Mouse (Mus musculus) megakaryocyte, embryonic 14.5 days (primary cell): ENCODE data around the gene Dnajb2. TPM values are rescaled to one million over a fixed set of nuclear protein-coding genes. Genes with fewer than 3 reads are reported as not detected.

Experiments
- H3K27me3 ChIP-seq: replicated peaks from 2 replicates; pipeline ENCODE3; 2012; ENCODE audit warnings: inconsistent platforms
- H3K36me3 ChIP-seq: replicated peaks from 2 replicates; pipeline ENCODE3; 2012; ENCODE audit warnings: low read length, inconsistent platforms, mixed read lengths
- H3K4me1 ChIP-seq: 2 replicates; pipeline ENCODE4 v1.6.1; 2012; ENCODE audit warnings: inconsistent platforms
- H3K4me3 ChIP-seq: replicated peaks from 2 replicates; pipeline ENCODE3; 2012; ENCODE audit warnings: moderate library complexity, mild to moderate bottlenecking, inconsistent platforms
- H3K9me3 ChIP-seq: 2 replicates; pipeline ENCODE4 v1.6.1; 2012; ENCODE audit warnings: inconsistent platforms
- FLI1 ChIP-seq: IDR thresholded peaks from 2 replicates; pipeline ENCODE4 v1.6.1; 2012; ENCODE audit warnings: low read length, inconsistent platforms, mixed read lengths
- GATA1 ChIP-seq: IDR thresholded peaks from 3 replicates; pipeline ENCODE4 v1.6.1; 2012; ENCODE audit warnings: mixed read lengths, low read length, inconsistent platforms, borderline replicate concordance
- polyA plus RNA-seq: library from polyadenylated mRNA; stranded (reverse); fragments of >175 nt; gene quantifications from 2 replicates; pipeline ENCODE4 v1.2.3, GENCODE M21; 2012; ENCODE audit warnings: low replicate concordance; ENCODE audit not compliant: insufficient read depth

Dnajb2 gene
- polyA plus RNA-seq, 1 experiment, result 97.0 TPM

DNA sequence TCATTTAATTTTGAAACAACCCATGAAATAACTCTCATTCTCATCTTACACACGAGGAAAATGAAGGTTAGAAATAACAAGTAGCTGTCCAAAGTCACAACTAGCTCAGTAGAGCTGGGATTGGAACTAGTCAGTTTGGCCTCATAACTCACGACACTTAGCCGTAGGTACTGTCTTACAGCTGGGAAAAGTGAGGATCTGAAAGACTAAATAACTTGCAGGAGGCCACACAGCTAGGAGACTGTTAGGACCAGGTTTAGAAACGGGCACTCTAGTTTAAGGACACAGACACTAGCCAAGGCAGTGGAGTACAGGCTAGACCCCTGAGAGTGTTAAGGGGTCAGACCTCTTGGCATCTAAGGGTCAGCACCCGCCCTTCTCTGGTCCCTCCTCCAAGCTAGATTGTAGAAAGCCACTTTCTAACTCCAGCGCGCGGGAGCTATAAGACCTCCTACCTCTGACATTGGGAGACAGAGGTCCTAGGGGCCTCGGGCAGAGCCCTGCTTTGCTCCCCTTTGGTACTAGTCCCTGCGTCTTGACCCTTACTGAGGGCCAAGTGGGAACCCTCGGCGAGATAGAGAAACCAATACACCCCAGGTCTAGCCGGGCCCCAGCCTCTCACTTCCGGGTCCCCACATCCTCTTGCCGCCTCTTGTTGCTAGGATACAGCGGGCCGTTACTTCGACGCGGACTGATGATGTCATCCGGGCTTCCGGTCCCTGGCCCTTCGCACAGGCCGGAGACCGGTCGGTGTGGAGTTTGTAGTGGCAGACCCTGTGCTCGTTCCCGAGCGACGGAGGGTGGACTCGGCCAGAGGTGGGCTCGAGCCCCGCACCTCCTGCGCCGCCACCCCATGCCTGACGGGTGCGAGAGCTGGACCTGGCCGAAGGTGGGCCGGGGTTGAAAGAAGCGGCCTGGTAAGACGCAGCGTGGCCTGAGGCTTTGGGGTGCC, 25.8 kb upstream of the Dnajb2 start, which contains the start of the genes Glb1l and Stk16:
Gene Glb1l, minus strand, starts transcription at position 678 of the 952 bp plus-strand sequence.
Gene Stk16, plus strand, starts transcription at position 703 of the 952 bp plus-strand sequence.
- Histone ChIP-seq H3K4me1 (peaks cover 94% of the 10 kb centered on the region), H3K4me3 (peak within 1 kb of the TSS; percentile 96), H3K9me3 (no peaks in the 10 kb centered on the region), H3K27me3 (no peaks in the 10 kb centered on the region), H3K36me3 (peaks cover 66% of the 10 kb centered on the region)
- TF ChIP-seq GATA1 (no peak), FLI1 (peak; percentile 97)

DNA sequence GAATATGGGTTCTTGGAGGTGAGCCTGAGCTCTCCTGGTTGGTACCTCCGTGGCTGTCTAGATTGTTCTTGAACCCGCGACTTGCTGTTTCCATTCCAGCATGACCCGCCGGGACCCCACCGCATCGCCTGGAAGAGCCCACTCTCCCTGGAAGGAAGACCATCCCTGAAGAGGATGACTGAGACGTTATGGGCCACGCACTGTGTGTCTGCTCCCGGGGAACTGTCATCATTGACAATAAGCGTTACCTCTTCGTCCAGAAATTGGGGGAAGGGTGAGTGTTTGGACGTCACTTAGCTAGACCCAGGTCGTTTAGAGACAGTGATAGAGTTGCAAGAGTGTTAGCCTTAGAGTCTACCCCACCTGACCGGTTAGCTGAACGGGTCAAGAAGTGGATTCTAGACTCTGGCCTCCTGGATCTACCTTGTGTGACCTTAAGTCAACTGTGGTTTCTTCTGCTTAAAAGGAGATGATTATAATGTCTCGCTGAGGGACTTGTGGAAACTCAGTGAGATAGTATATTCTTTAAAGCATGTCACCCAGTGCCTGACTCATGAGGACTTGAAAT, 25.0 kb upstream of the Dnajb2 start:
- Histone ChIP-seq H3K9me3 (no peaks in the 10 kb centered on the region), H3K4me1 (peaks cover 94% of the 10 kb centered on the region), H3K36me3 (peaks cover 68% of the 10 kb centered on the region), H3K4me3 (peak overlapping the region; percentile 96), H3K27me3 (no peaks in the 10 kb centered on the region)
- TF ChIP-seq FLI1 (no peak), GATA1 (no peak)

DNA sequence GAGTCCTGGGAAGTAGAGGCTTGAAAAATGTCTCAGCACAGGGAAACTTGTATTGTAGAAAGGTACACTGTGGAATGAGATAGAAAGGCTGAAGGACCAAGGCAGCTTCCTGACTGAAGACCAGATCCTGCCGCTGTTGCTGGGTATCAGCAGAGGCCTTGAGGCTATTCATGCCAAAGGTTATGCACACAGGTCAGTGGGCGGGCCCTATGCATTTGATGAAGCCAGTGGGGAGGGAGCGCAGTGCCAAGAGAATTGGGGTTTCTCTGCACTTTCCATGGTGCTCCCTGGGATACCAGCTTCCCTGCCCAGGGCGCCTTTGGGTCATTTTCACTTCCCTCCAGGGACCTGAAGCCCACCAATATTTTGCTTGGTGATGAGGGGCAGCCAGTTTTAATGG, 23.7 kb upstream of the Dnajb2 start:
- Histone ChIP-seq H3K4me3 (peak overlapping the region; percentile 96), H3K36me3 (peaks cover 68% of the 10 kb centered on the region), H3K4me1 (peaks cover 94% of the 10 kb centered on the region), H3K9me3 (no peaks in the 10 kb centered on the region), H3K27me3 (no peaks in the 10 kb centered on the region)
- TF ChIP-seq FLI1, result no peak
- TF ChIP-seq GATA1, result no peak

DNA sequence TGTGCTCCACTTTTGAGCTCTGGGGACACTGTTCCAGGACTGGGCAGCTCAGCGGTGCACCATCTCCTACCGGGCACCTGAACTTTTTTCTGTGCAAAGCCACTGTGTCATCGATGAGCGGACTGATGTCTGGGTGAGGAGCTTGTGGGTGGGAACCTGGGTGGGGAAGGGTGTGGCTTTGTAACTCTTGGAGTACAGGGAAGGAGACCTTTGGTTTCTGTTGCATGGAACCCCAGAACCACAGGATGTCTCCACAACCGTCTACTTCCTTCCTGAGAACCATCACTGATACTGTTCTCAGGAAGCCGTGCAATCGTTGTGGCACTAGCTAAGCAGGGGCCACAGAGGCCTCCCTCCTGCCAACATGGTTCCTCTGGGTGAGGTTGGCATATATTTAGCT, 23.1 kb upstream of the Dnajb2 start:
- H3K36me3 ChIP-seq, result peaks cover 70% of the 10 kb centered on the region
- no peaks in the 10 kb centered on the region for H3K9me3 ChIP-seq
- peak overlapping the region; percentile 96 for H3K4me3 ChIP-seq
- H3K4me1 ChIP-seq, result peaks cover 88% of the 10 kb centered on the region
- H3K27me3 ChIP-seq, result no peaks in the 10 kb centered on the region
- TF ChIP-seq GATA1 (peak; percentile 51; the same call in 1 of the 3 replicates), FLI1 (peak; percentile 80; the same call in 1 of the 2 replicates)

DNA sequence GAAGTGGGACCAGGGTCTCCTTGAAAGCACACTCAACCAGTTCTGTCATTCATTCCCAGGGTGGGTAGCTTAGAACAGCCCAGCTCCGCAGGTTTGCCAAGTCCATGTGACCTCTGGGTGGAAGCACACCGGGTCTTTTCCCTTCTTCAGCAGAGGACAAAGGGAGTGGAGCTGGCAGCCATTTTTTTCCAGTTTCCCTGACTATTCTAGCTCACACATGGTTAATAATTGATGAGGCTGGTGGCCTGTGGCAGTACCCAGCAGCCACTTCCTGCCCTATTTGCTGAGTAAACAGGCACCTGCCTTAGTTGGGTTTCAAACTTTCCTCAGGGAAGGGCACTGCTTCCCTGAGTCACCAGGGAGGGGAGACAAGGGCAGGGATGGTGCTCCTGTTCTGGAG, 21.8 kb upstream of the Dnajb2 start:
- Histone ChIP-seq H3K4me3 (peak overlapping the region; percentile 96), H3K36me3 (peaks cover 71% of the 10 kb centered on the region)

DNA sequence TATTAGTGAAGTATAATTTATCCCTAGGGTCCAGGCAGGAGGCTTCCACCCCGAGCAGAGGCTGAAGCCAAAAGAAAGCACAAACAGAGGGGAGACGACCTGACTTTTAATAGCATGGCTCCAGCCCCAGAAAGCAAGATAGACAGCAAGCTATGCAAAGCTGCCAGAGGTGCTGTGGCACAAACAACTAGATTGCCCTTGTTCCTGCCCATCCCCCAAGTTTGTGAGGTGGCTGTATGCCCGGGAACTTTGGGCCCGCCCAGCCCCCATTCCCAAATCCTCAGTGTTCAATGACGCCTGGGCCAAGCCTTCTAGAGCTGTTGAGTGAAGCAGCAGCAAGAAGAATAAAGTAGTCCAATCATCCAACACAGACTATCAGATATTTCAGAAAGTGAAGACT, 21.3 kb upstream of the Dnajb2 start:
- Histone ChIP-seq H3K27me3 (no peaks in the 10 kb centered on the region), H3K36me3 (peaks cover 71% of the 10 kb centered on the region), H3K9me3 (no peaks in the 10 kb centered on the region), H3K4me1 (peaks cover 78% of the 10 kb centered on the region), H3K4me3 (peak overlapping the region; percentile 96)
- no peak for TF ChIP-seq FLI1
- no peak for TF ChIP-seq GATA1

More for the DNA sequence above, 21.8 kb upstream of the Dnajb2 start:
- no peaks in the 10 kb centered on the region for H3K9me3 ChIP-seq
- H3K4me1 ChIP-seq, result peaks cover 78% of the 10 kb centered on the region
- no peaks in the 10 kb centered on the region for H3K27me3 ChIP-seq
- TF ChIP-seq GATA1, result no peak
- TF ChIP-seq FLI1, result no peak

DNA sequence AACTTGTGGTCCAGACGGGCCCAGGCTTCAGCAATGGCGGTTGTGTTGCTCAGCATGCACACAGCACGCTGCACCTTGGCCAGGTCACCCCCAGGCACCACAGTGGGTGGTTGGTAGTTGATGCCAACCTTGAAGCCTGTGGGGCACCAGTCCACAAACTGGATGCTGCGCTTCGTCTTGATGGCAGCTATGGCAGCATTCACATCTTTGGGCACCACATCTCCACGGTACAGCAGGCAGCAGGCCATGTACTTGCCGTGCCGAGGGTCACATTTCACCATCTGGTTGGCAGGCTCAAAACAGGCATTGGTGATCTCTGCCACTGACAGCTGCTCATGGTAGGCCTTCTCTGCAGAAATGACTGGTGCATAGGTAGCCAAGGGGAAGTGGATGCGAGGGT, 20.4 kb upstream of the Dnajb2 start:
- TF ChIP-seq GATA1 (no peak), FLI1 (no peak)
- Histone ChIP-seq H3K27me3 (no peaks in the 10 kb centered on the region), H3K4me3 (peak overlapping the region; percentile 96), H3K9me3 (no peaks in the 10 kb centered on the region), H3K4me1 (peaks cover 82% of the 10 kb centered on the region), H3K36me3 (peaks cover 71% of the 10 kb centered on the region)

DNA sequence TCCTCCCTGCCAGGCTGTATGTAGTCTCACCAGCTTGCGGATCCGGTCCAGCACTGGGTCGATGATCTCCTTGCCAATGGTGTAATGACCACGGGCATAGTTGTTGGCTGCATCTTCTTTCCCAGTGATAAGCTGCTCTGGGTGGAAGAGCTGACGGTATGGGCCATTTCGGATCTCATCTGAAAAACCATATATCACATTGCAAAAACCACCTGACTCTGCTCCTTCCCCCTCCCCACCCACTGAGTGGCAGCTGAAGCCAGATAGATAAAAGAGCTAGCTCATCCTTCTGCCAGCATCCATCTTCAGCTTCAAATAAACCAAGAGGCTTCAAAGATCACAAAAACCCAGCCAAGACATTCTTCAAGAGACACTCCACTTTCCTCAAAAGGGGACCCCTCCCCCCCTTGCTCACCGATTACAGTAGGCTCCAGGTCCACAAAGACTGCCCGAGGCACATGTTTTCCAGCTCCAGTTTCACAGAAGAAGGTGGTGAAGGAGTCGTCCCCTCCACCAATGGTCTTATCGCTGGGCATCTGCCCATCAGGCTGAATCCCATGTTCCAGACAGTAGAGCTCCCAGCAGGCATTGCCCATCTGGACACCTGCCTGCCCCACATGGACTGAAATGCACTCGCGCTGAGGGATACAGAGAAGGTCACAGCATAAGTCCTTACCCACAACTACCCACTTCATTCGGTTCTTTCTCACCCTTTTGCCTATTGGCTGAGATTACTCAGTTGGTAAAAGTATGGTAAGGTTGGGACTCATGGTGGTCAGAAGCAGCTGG, 19.2 kb upstream of the Dnajb2 start:
- Histone ChIP-seq H3K4me1 (peaks cover 83% of the 10 kb centered on the region), H3K4me3 (peak overlapping the region; percentile 96), H3K36me3 (peaks cover 62% of the 10 kb centered on the region), H3K27me3 (no peaks in the 10 kb centered on the region), H3K9me3 (no peaks in the 10 kb centered on the region)
- no peak for TF ChIP-seq GATA1
- TF ChIP-seq FLI1, result no peak

DNA sequence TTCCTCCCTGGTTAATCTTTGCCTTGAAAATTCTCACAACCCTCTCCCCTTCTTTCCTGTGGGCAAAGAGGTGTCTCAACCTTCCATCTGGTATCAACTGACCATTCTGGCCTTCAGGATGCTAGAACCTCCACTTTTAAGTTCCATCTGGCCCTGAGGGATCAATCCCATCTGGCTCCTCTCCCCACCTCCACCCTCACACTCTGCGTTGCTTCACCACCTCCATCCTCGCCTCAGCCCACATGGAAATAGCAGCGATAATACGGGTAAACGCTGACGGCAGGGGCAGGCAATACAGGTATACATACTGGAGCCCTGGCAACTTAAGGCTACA, 18.3 kb upstream of the Dnajb2 start:
- Histone ChIP-seq H3K27me3 (no peaks in the 10 kb centered on the region), H3K36me3 (peaks cover 53% of the 10 kb centered on the region)
- TF ChIP-seq FLI1 (no peak), GATA1 (no peak)

More for the DNA sequence above, 18.3 kb upstream of the Dnajb2 start:
- H3K4me3 ChIP-seq, result peak overlapping the region; percentile 96
- H3K4me1 ChIP-seq, result peaks cover 83% of the 10 kb centered on the region
- H3K9me3 ChIP-seq, result no peaks in the 10 kb centered on the region
